Mouse (Mus musculus): ENCODE data around the gene Selenoh. TPM values are rescaled to one million over a fixed set of nuclear protein-coding genes. Genes with fewer than 3 reads are reported as not detected.

Gene Selenoh
- total and polyA plus RNA-seq, 3 experiments: 277 to 473 (median 428) TPM

DNA sequence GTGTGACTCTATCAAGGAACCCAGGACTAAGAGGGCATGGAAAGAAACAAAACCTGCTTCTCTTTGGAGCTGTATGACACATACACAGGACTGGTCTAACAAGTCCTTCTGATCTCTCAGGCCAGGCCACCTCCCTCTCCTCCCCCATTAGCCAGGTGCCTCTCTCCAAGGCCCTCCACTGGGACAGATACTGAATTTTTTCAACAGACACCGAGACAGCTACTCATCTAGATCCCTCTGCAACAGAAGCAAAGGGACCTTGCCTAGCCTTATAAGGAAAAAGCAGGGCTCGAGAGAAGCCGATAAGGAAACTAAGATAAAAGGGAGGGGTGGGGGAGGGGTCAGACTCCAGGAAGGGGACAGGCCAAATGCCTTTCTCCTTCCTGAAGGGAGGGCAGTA lies 37.6 kb downstream of the Selenoh start:
- TF ChIP-seq SIN3A (IDR thresholded peaks at IDR 0.05; ENCODE audit: low read length) (no peak), MAFK (IDR thresholded peaks at IDR 0.05; ENCODE audit: insufficient replicate concordance, low read length) (no peak), BHLHE40 (IDR thresholded peaks at IDR 0.05; ENCODE audit: low read depth, low read length) (no peak), CHD2 (IDR thresholded peaks at IDR 0.05; ENCODE audit: low read length) (0 out of 2 replicates have a peak, but pooled peaks have one; percentile 42)
- Histone ChIP-seq H3K79me2 (replicated peaks; ENCODE audit: control insufficient read depth, extremely low read depth, insufficient read depth, poor library complexity, severe bottlenecking) (no peaks in the 10 kb centered on the region), H3K4me3 (replicated peaks in 1 of 3; ENCODE audit: low read depth in 2 of 3, low read length in 2 of 3, poor library complexity in 1 of 3) (no peak overlapping the region), H3K36me3 (replicated peaks in 1 of 2; ENCODE audit: control insufficient read depth in 1 of 2, insufficient read depth in 1 of 2, low read length in 1 of 2) (no peaks in the 10 kb centered on the region), H3K4me2 (ENCODE audit: insufficient read depth, low read depth, poor library complexity, severe bottlenecking) (no peak overlapping the region), H3K9ac (ENCODE audit: insufficient read depth, low read depth) (no peak overlapping the region), H3K9me3 (replicated peaks; ENCODE audit: low read length) (no peaks in the 10 kb centered on the region), H3K4me1 (ENCODE audit: control insufficient read depth in 1 of 2, insufficient read depth in 2 of 2) (0 out of 4 replicates have a peak, but pooled peaks cover 0 to 3% of the 10 kb centered on the region in 2 experiments), H3K27ac (ENCODE audit: insufficient read depth, low read depth) (no peak overlapping the region), H3K27me3 (replicated peaks) (no peaks in the 10 kb centered on the region)
- in situ Hi-C loops (cut with MboI; ENCODE audit: low pct_ligation_motif_present, low pct_unique_long_range_greater_than_20kb, low sequenced_read_pairs): no loop called here
- no peak for DNase-seq (ENCODE audit: extremely low read depth)
- dilution Hi-C loops (cut with MboI; ENCODE audit: extremely low pct_ligation_motif_present, extremely low pct_unique_long_range_greater_than_20kb, low sequenced_read_pairs): no loop called here

DNA sequence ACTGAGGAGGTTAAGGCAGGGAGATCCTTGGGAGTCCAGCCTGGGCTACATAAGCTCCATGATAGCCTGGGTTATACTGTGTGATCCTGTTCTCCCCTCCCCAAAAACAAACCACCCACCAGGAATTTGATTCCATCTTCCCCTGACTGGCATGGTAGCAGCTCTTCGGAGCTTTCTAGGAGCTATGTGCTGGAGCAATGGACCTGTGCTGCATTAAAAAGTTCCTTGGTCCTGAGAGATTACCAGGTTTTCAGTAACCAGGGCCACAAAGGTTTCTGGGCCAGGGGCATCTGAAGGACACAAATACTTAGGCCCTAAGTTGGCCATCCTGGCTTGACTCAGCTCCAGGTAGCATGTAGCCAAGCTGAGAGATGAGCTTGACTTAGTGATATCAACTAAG lies 38.6 kb downstream of the Selenoh start:
- no peak for DNase-seq (ENCODE audit: extremely low read depth)
- TF ChIP-seq SMC3 (IDR thresholded peaks at IDR 0.05; ENCODE audit: low read depth, low read length) (no peak), MAX (IDR thresholded peaks at IDR 0.05; ENCODE audit: low read length) (no peak), ETS1 (conservative IDR thresholded peaks at IDR 0.05; ENCODE audit: low read depth, low read length) (no peak), HCFC1 (IDR thresholded peaks at IDR 0.05; ENCODE audit: low read depth, low read length) (no peak), PAX5 (IDR thresholded peaks at IDR 0.05; ENCODE audit: low read length) (no peak), USF2 (conservative IDR thresholded peaks at IDR 0.05; ENCODE audit: low read depth, low read length) (no peak), TBP (conservative IDR thresholded peaks at IDR 0.05; ENCODE audit: low read depth, low read length) (no peak), JUN (IDR thresholded peaks at IDR 0.05; ENCODE audit: insufficient read depth, low read depth, low read length) (no peak), NRF1 (IDR thresholded peaks at IDR 0.05; ENCODE audit: low read depth, low read length) (no peak), CTCF (conservative IDR thresholded peaks at IDR 0.05 in 1 of 2, IDR thresholded peaks at IDR 0.05 in 1 of 2; ENCODE audit: low read depth in 2 of 2, low read length in 2 of 2) (no peak), RCOR1 (conservative IDR thresholded peaks at IDR 0.05; ENCODE audit: low read depth, low read length) (no peak), GABPA (IDR thresholded peaks at IDR 0.05; ENCODE audit: insufficient replicate concordance, low read depth, low read length) (no peak), NELFE (IDR thresholded peaks at IDR 0.05; ENCODE audit: low read depth, low read length) (no peak), IRF4 (IDR thresholded peaks at IDR 0.05; ENCODE audit: low read depth, low read length) (no peak)
- no peak overlapping the region for H3K9ac ChIP-seq (ENCODE audit: insufficient read depth, low read depth)
- no peak overlapping the region for H3K4me2 ChIP-seq (ENCODE audit: insufficient read depth, low read depth, poor library complexity, severe bottlenecking)
- no peaks in the 10 kb centered on the region for H3K27me3 ChIP-seq (replicated peaks)
- in situ Hi-C loops (cut with MboI; ENCODE audit: low pct_ligation_motif_present, low pct_unique_long_range_greater_than_20kb, low sequenced_read_pairs): no loop called here
- no peaks in the 10 kb centered on the region for H3K36me3 ChIP-seq (replicated peaks in 1 of 2; ENCODE audit: control insufficient read depth in 1 of 2, insufficient read depth in 1 of 2, low read length in 1 of 2)
- no peak overlapping the region for H3K27ac ChIP-seq (ENCODE audit: insufficient read depth, low read depth)
- H3K4me1 ChIP-seq (ENCODE audit: control insufficient read depth in 1 of 2, insufficient read depth in 2 of 2): 0 out of 4 replicates have a peak, but pooled peaks cover 0 to 3% of the 10 kb centered on the region in 2 experiments
- dilution Hi-C loops (cut with MboI; ENCODE audit: extremely low pct_ligation_motif_present, extremely low pct_unique_long_range_greater_than_20kb, low sequenced_read_pairs): no loop called here
- H3K79me2 ChIP-seq (replicated peaks; ENCODE audit: control insufficient read depth, extremely low read depth, insufficient read depth, poor library complexity, severe bottlenecking): no peaks in the 10 kb centered on the region
- H3K9me3 ChIP-seq (replicated peaks; ENCODE audit: low read length): no peaks in the 10 kb centered on the region
- no peak overlapping the region for H3K4me3 ChIP-seq (replicated peaks in 1 of 3; ENCODE audit: low read depth in 2 of 3, low read length in 2 of 3, poor library complexity in 1 of 3)

All from CH12.LX (cell line).